Mouse (Mus musculus) embryo, embryonic 9.5 days (tissue): ENCODE results near the gene Iqcf5.
A peak's percentile ranks its signal among the peaks of the same experiment; 100 is the strongest.

Experiments
- DNase-seq: peaks from one replicate; pipeline ENCODE4 v3.0.0-alpha.2; 2017; ENCODE audit errors: extremely low spot score

Gene Iqcf5

GRCm38 (mm10) chr9:106514273-106514672 is at the start of gene Iqcf5:
TSS of gene Iqcf5 (plus strand) at chr9:106514573.
- DNase-seq, result no peak

DNA sequence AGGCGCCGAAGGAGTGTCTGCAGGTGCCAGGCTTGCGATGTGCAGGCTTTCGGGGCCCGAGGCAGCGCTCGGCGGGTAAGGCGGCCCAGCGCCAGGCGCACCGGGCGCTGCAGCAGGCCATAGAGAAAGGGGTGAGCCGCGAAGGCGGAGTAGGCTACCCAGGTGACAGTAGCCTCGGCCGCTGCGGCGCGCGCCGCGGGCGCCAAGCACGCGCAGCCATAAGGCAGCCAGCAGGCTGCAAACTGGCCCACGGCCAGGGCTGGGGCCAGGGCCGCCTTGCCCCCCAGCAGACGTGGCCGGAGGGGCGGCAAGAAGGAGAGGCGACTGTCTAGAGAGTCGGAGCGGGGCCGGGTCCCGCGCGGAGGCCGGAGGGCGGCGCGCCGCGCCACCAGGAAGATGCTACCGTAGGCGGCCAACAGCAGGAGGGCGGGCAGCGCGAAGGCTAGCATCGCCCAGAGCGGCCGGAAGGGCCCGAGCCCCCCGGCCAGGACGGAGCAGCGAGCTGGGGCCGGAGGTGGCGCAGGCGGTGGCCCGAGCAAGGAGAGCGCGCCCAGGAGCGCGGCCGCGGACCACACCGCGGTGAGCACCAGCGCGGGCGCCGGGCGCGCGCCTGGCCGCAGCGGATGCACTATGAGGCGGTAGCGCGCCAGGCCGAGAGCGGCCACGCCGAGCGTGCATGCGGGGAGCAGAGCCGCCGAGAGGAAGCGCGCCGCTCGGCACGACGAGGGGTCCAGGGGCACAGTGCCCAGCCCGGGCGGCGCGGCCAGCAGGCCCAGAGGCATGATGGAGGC is 49.4 kb upstream of the Iqcf5 start:
- peak; percentile 79 for DNase-seq

DNA sequence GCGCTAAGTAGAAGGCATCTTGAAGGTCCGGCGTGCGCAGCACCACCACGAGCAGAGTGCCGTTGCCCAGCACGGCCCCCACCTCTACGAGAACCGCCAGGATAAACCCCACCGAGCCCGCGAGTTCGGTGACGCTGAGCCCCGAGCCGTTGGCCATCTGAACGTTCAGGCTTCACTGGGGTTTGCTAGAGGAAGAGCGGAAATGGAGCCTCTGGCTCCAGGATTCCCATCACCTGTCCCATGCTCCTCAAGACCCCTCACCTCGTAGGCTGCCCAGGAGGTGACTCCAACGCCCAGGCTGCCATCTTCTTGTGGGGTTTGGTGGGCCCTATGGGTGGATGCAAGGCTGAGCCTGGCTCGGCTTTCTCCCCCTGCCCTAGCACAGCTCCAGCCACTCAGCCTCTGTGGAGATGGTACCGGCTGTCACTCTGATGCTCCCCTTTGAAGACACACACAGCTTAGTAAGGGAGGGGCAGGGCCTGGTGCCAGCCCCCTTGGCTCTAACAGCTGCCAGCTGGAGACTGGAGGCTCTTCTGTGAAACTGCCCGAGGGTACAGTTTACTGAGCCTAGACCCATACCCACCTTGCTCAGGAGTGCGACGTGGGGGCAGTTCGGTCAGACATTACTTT is 48.7 kb upstream of the Iqcf5 start, which contains the start of gene Gpr62:
Gpr62 (minus strand) TSS at position 368 of the 630 bp plus-strand sequence.
- no peak for DNase-seq

- DNase-seq, result no peak
Measured at GRCm38 (mm10) chr9:106466721-106467120, 47.7 kb upstream of the Iqcf5 start.

DNA sequence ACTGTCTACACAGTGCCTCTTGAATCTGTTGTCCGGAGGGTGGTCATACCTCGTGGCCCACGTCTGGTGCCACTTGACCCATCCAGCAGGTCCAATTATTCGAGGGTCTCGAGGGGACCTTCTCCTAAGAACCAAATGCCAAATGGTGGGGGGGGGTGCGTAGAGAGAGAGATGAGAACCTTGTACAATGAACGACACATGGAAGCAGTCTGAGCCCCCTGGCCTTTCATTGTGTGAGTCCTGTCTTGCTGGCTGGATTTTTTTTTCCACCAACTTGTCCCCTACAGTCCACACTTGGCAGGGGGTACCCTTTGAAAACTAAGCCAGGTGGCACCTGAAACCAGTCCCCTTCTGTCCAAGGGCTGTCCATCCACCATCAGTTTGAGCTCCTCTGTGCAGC is 46.6 kb upstream of the Iqcf5 start:
- DNase-seq, result no peak

- no peak for DNase-seq
Measured at GRCm38 (mm10) chr9:106469317-106469716, 45.1 kb upstream of the Iqcf5 start.

- no peak for DNase-seq
Measured at GRCm38 (mm10) chr9:106469776-106470175, 44.6 kb upstream of the Iqcf5 start.

- no peak for DNase-seq
Measured at GRCm38 (mm10) chr9:106470991-106471750, 43.2 kb upstream of the Iqcf5 start.

DNA sequence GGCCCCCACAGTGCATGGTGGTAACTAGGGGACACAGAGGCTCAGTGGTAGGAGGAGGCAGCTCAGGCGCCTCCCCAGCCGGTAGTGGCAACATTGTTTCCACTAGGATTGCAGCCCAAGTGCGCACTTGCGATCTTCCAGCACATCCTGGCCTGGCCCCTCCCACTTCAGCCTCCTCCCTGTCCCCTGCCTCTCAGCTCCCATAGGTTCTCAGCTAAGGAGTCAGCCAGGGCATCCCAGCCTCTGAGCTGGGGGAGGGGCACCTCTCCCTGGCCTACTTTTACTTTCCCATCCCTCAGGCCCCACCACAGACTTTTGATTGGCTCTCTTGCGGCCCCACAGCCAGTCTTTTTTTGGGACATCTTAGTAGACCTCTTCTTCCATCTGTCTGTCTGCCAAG is 42.5 kb upstream of the Iqcf5 start:
- DNase-seq, result peak; percentile 58

GRCm38 (mm10) chr9:106472321-106472720 is 42.1 kb upstream of the Iqcf5 start:
- no peak for DNase-seq

- no peak for DNase-seq
Measured at GRCm38 (mm10) chr9:106473081-106473752, 41.2 kb upstream of the Iqcf5 start.

GRCm38 (mm10) chr9:106473753-106474105 is 40.6 kb upstream of the Iqcf5 start:
- no peak for DNase-seq

GRCm38 (mm10) chr9:106474456-106474855 is 39.9 kb upstream of the Iqcf5 start:
- peak; percentile 85 for DNase-seq

DNA sequence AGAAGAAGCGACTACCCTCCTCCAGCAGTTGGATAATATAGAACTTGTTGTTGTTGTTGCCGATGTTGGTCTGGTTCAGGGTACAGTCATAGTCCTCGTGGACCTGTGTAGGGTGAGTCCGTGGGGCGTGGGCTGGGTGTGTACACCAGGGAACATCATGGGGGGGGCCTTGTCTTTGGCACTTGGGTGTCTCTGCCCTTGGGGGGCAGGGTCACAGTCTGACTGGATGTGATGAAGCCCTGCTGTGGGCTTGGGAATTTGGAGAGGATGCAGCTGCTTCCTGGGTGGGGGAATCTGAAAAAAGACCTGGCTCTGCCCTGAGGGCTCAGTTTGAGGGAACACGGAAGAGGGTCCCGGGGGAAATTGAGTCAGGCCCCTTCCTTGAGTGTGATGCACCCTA is 39.3 kb upstream of the Iqcf5 start:
- no peak for DNase-seq

- no peak for DNase-seq
Measured at GRCm38 (mm10) chr9:106475663-106476001, 38.7 kb upstream of the Iqcf5 start, which contains the start of gene Rrp9. TSS of gene Rrp9 (plus strand) at chr9:106475963.

DNA sequence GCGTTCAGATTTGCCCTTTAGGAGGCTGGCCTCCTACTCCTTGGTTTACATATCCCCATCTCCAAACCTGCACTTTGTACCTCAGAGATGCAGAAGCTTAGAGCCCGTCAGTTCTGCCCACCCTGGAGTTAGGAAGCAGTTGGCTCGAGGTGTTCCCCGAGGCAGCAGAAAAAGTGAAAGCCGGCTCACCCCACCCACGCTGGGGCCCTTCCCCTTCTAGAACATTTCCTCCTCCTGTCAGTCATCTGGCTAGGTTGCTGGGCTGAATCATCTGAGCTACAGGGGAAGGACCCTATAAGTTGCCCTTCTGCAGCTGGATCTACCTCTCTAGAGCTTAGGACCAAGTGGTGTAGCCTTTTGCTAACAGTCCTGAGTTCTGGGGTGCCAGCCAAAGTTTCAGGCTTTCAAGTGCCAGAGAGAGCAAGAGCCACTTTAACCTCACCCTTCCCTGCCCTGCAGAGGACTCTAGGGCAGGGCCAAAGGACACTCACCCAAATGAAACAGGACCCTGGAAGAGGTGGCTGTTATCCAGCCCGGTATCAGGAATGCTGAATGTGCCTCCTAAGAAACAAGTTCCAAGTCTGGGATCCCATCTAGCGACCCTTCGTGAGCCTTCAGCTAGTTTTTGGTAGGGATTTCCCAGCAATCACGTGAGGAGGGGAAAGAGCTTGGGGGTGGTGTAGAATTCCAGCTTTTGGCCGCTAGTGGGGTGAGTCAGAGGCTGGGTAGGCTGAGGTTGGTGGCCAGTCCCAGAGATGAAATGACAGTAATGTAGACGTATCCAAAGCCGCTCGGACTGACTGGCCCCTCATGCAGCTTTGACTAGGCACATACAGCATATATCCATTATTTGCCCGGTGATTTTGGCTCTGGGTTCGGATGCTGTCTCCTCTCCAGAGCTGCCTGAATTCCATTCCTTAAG is 38.1 kb upstream of the Iqcf5 start:
- DNase-seq, result no peak

- peak; percentile 97 for DNase-seq
Measured at GRCm38 (mm10) chr9:106476924-106477484, 37.4 kb upstream of the Iqcf5 start, which contains the start of gene Parp3. TSS of gene Parp3 (minus strand) at chr9:106476949.

GRCm38 (mm10) chr9:106477649-106478048 is 36.7 kb upstream of the Iqcf5 start:
- no peak for DNase-seq

DNA sequence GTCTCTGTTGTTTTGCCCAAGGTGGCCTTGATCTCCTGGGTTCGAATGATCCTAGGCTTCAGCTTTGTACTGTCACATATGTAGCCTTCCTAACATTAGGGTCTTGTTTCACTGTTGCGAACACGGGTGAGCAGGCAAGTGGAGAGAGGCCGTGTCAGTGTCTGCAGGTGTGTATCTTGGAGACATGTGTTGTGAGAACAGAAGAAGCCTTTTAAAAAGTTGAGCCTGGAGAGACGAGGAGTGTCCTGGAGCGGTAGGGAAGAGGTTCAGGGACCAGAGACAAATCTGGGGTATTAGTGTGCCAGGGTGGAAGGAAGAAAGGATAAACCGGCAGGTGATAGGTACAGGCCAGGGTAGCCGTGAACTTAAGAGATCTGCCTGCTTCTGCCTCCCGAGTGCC is 36.3 kb upstream of the Iqcf5 start:
- DNase-seq, result no peak

GRCm38 (mm10) chr9:106480541-106480940 is 33.8 kb upstream of the Iqcf5 start:
- DNase-seq, result no peak

DNA sequence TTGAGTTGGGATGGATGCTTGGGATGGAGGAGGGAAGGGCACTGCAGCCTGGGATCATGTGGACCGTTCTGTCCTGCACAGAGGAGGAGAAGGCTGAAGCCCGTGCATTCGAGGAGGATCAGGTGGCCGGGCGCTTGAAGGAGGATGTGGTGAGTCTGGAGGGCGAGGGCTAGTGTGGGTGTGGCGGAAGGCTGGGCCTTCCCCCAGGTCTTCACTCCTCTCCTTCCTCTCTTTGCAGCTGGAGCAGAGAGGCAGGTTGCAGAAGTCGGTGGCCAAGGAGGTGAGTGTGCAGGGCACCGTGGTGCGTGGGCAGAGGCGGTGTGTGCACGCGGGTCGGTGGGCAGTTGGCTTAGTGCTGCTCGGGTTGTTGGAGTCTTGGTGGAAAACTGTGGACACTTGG is 33.3 kb upstream of the Iqcf5 start:
- no peak for DNase-seq
